Mouse (Mus musculus) liver, embryonic 14.5 days (tissue): ENCODE measurements at regions not wholly inside any gene's neighbourhood (a gene's known extent, or its start where the extent isn't known, plus 50 kb on each side); places are given as distances from the start of the nearest gene placed in this dataset.

ENCODE experiments used
- ATAC-seq: fragments of 200-750 bp; cut with Nextera tagmentation; 2 replicates; pipeline ENCODE4 v1.8.0; 2017; ENCODE audit warnings: moderate number of reproducible peaks, mild to moderate bottlenecking, moderate library complexity; ENCODE audit not compliant: insufficient read depth
- DNase-seq, 3 experiments: peaks; one replicate each; pipeline ENCODE4 v3.0.0-alpha.2; 2012 to 2013; ENCODE audit warnings: low read depth in 3 of 3, low spot score in 3 of 3
- H3K27ac ChIP-seq: fragments of 300-500 bp; sonication (generic); 2 replicates; pipeline ENCODE4 v1.5.1; 2014; ENCODE audit warnings: moderate library complexity, mild to moderate bottlenecking, control low read depth, inconsistent platforms
- H3K27me3 ChIP-seq: fragments of 300-500 bp; sonication (generic); 2 replicates; pipeline ENCODE4 v1.6.1; 2014; ENCODE audit warnings: mild to moderate bottlenecking, low read length, moderate library complexity; ENCODE audit not compliant: control insufficient read depth, insufficient read depth
- H3K36me3 ChIP-seq: fragments of 300-500 bp; sonication (generic); replicated peaks from 2 replicates; pipeline ENCODE4 v1.6.1; 2014; ENCODE audit warnings: low read depth; ENCODE audit not compliant: control insufficient read depth, insufficient read depth
- H3K4me1 ChIP-seq, 2 experiments: fragments of 200-500 bp in 1 of 2; fragments of 300-500 bp in 1 of 2; sonication (generic) in 1 of 2; replicated peaks; 2 replicates each; pipeline ENCODE4 v1.6.1; 2012 to 2014; ENCODE audit warnings: antibody characterized with exemption in 1 of 2, inconsistent platforms in 1 of 2, low read length in 1 of 2; ENCODE audit not compliant: control insufficient read depth in 2 of 2, insufficient read depth in 2 of 2
- H3K4me2 ChIP-seq: fragments of 300-500 bp; sonication (generic); 2 replicates; pipeline ENCODE4 v1.6.1; 2014; ENCODE audit warnings: low read depth, mild to moderate bottlenecking, control low read depth, moderate library complexity
- H3K4me3 ChIP-seq, 2 experiments: fragments of 200-500 bp in 1 of 2; fragments of 300-500 bp in 1 of 2; sonication (generic) in 1 of 2; 2 replicates each; pipeline ENCODE4 v1.5.1; 2012 to 2014; ENCODE audit warnings: low read depth in 2 of 2, low read length in 2 of 2, mild to moderate bottlenecking in 2 of 2, control low read depth in 1 of 2, inconsistent platforms in 1 of 2, moderate library complexity in 1 of 2; ENCODE audit not compliant: insufficient read depth in 1 of 2
- H3K9ac ChIP-seq: fragments of 300-500 bp; sonication (generic); replicated peaks from 2 replicates; pipeline ENCODE4 v1.6.1; 2014; ENCODE audit warnings: mild to moderate bottlenecking, control low read depth, moderate library complexity
- H3K9me3 ChIP-seq: fragments of 300-500 bp; sonication (generic); 2 replicates; pipeline ENCODE4 v1.6.1; 2016; ENCODE audit warnings: low read length, mixed read lengths; ENCODE audit not compliant: control insufficient read depth
- CTCF ChIP-seq: IDR thresholded peaks from 2 replicates; pipeline ENCODE4 v1.5.1; 2016; ENCODE audit warnings: antibody characterized with exemption, low read depth, control low read depth
- EP300 ChIP-seq: IDR thresholded peaks from 2 replicates; pipeline ENCODE4 v1.6.1; 2016; ENCODE audit warnings: antibody characterized with exemption, low read depth
- WGBS: fragments of 180-500 bp; shearing (Covaris S2); extraction: QIAGEN DNeasy Blood & Tissue Kit; methylation state at CpG from one replicate; pipeline ENCODE4 v1.1.7; 2014; ENCODE audit not compliant: insufficient replicate concordance; 5-methylcytosine and 5-hydroxymethylcytosine counted together

DNA sequence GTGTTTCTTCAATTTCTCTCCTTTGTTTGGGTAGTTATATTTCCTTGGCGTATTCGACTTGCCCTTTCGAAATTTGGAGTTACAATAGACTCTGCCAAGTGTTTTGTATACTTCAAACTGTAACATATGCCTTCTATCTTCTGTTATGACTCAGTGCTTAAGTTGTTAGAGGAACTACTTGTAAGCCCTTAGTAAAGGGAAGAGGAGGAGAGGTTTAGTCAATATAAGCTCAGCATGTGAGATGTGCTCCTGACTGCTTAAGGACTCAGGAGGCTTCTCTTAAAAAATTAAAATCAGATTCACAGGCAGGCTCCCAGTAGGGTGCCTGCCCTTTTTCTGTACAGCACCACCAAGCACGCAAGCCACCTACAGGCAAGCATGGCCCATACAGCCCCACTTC lies 69.2 kb upstream of the Hypm start:
- H3K36me3 ChIP-seq, result no peaks in the 10 kb centered on the region
- H3K27me3 ChIP-seq, result no peaks in the 10 kb centered on the region
- TF ChIP-seq CTCF (no peak), EP300 (no peak)
- no peak overlapping the region for H3K4me2 ChIP-seq
- no peaks in the 10 kb centered on the region for H3K9me3 ChIP-seq
- no peaks in the 10 kb centered on the region for H3K4me1 ChIP-seq
- no peak overlapping the region for H3K9ac ChIP-seq
- H3K27ac ChIP-seq, result no peak overlapping the region
- WGBS, result 78% methylated on average over 4 of the region's 4 CpGs
- DNase-seq (no peak), ATAC-seq (no peak)
- no peak overlapping the region for H3K4me3 ChIP-seq

DNA sequence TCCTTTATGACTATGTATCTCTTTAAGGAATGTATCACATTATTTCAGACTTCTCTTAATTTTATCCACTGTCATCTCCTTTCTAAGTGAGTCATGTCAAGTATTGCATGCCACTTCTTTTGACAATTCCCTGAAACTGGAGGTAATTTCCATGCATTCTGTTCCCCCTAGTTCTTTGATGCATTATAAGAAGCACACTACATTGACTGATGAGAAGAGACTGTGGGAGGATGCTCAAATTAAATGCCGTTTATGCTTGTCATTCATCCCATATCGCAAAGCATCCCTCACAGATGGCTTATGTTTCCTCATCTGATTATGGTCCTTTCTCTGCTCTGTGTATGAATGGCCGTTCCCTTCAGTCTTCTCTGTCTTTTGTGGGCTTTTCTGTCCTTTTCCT lies 57.2 kb upstream of the Hypm start:
- Histone ChIP-seq H3K9me3 (no peaks in the 10 kb centered on the region), H3K27me3 (no peaks in the 10 kb centered on the region), H3K4me1 (no peaks in the 10 kb centered on the region), H3K4me3 (no peak overlapping the region), H3K9ac (no peak overlapping the region), H3K27ac (no peak overlapping the region), H3K36me3 (no peaks in the 10 kb centered on the region), H3K4me2 (no peak overlapping the region)
- ATAC-seq (no peak), DNase-seq (no peak)
- 73% methylated on average over 3 of the region's 3 CpGs for WGBS
- TF ChIP-seq EP300 (no peak), CTCF (no peak)
